Mouse (Mus musculus) layer of hippocampus, adult 8-10 months (tissue): ENCODE measurements around the gene Bmp2. TPM values are rescaled to one million over a fixed set of nuclear protein-coding genes. Genes with fewer than 3 reads are reported as not detected.

Experiments used
- DNase-seq, 2 experiments: peaks; one replicate each; pipeline ENCODE4 v3.0.0; 2022; ENCODE audit warnings: low spot score in 2 of 2
- total RNA-seq, 4 experiments: library from RNA; stranded (reverse); gene quantifications; 2 replicates each; pipeline ENCODE4 v1.2.4; 2022

Gene Bmp2
- total RNA-seq = 1 to 10 TPM; 1.3 to 2.2 (median 1.5) TPM

- DNase-seq = peak in 1 of 2 experiments; percentile 15
Observed at GRCm38 (mm10) chr2:133552031-133552841, at the start of gene Bmp2. Bmp2 (plus strand) TSS chr2:133552159.

GRCm38 (mm10) chr2:133505678-133506077, 46.3 kb upstream of the Bmp2 start:
- DNase-seq = no peak

GRCm38 (mm10) chr2:133507045-133507444, 44.9 kb upstream of the Bmp2 start:
- DNase-seq = no peak

- DNase-seq = no peak
Observed at GRCm38 (mm10) chr2:133509141-133509540, 42.8 kb upstream of the Bmp2 start.

- no peak for DNase-seq
Observed at GRCm38 (mm10) chr2:133511011-133511779, 40.8 kb upstream of the Bmp2 start.

- DNase-seq = no peak
Observed at GRCm38 (mm10) chr2:133516331-133517046, 35.5 kb upstream of the Bmp2 start.

GRCm38 (mm10) chr2:133517867-133518266, 34.1 kb upstream of the Bmp2 start:
- no peak for DNase-seq

GRCm38 (mm10) chr2:133521193-133521592, 30.8 kb upstream of the Bmp2 start:
- no peak for DNase-seq

GRCm38 (mm10) chr2:133522121-133522520, 29.8 kb upstream of the Bmp2 start:
- DNase-seq = no peak

GRCm38 (mm10) chr2:133525621-133526181, 26.3 kb upstream of the Bmp2 start:
- no peak for DNase-seq

- no peak for DNase-seq
Observed at GRCm38 (mm10) chr2:133529396-133529795, 22.6 kb upstream of the Bmp2 start.

- no peak for DNase-seq
Observed at GRCm38 (mm10) chr2:133533073-133533472, 18.9 kb upstream of the Bmp2 start.

GRCm38 (mm10) chr2:133535481-133535880, 16.5 kb upstream of the Bmp2 start:
- no peak for DNase-seq

- no peak for DNase-seq
Observed at GRCm38 (mm10) chr2:133536812-133537211, 15.1 kb upstream of the Bmp2 start.

- DNase-seq = no peak
Observed at GRCm38 (mm10) chr2:133540702-133541101, 11.3 kb upstream of the Bmp2 start.

- peak in 1 of 2 experiments; percentile 72 for DNase-seq
Observed at GRCm38 (mm10) chr2:133550238-133550682, 1.7 kb upstream of the Bmp2 start.

GRCm38 (mm10) chr2:133552842-133553465, 995 bp downstream of the Bmp2 start:
- DNase-seq = no peak

- DNase-seq = no peak
Observed at GRCm38 (mm10) chr2:133553911-133554285, 1.9 kb downstream of the Bmp2 start.

- no peak for DNase-seq
Observed at GRCm38 (mm10) chr2:133554286-133555021, 2.5 kb downstream of the Bmp2 start.

- no peak for DNase-seq
Observed at GRCm38 (mm10) chr2:133564248-133564886, 12.4 kb downstream of the Bmp2 start.
